Mouse (Mus musculus) layer of hippocampus, adult 9-10 months (tissue): Measurements from ENCODE around the gene Ctcf.
"Not testable (repeated sequence)": the region's sequence is repeated elsewhere in the genome, so short reads cannot be mapped to it uniquely, and the experiment has no call there.

Source experiments
- DNase-seq: peaks from one replicate; pipeline ENCODE4 v3.0.0; 2022; ENCODE audit warnings: low spot score

Ctcf gene

DNA sequence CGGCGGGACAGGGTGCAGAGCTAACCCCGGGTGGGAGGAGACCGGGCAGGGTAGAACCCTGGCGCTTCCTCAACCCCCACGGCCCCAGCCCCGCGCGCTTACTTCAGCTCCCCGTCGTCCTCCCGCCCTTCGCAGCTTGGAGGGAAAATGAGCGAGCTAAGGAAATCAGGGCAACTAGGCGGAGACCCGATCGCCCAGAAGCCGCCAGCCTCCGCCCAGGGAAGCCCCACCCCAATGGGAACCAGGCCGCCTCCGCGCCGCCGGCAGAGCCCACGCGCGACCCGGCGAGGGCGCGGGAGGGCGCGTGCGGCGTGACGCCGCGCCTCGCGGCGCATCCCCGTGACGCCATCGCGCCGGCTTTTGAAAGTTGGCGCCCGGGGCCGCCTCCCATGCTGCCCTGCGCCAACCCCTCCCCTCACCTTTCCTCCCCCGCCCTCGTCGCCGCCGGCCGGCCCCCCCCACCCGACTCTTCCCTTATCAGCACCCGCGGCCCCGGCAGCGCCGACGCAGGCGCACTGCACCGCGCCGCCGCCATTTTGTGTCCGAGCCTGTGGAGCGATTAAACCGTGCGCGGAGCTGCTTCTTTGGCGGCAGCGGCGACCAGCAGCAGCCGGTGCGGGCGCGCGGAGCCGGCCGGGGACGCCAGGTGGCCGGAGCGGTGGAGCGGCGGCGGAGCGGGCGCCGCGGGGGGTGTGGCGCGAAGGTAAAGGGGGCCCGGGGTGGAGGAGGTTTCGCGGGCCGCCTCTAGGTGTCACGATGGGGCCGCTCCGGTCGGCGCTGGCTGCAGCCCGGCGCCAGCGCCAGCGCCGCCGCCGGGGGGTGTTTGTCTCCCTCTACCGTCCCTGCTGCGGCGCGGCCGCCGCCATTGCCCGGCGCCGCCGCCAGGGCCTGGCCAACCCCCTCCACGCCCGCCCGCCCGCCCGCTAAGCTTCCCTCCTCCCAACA lies at the start of gene Ctcf:
Gene Ctcf, plus strand, starts transcription at position 551 of the 945 bp plus-strand sequence.
- DNase-seq: peak; percentile 76

DNA sequence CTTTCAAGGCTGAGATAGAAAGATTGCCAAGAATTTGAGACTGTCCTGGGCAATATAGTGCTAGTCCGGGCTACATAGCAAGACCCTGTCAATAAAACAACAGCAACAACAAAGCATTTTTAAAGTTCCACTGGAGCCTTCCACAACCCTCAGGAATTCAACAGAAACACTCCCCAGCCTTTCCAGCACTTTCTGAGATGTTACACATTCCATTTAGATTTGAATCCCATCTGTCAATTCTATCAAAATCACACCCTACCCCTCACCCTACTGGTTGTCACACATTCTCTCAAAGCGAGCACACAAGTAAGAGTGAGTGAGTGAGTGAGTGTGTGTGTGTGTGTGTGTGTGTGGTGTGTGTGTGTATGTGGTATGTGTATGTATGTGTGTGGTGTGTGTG lies 43.9 kb upstream of the Ctcf start:
- DNase-seq: no peak

DNA sequence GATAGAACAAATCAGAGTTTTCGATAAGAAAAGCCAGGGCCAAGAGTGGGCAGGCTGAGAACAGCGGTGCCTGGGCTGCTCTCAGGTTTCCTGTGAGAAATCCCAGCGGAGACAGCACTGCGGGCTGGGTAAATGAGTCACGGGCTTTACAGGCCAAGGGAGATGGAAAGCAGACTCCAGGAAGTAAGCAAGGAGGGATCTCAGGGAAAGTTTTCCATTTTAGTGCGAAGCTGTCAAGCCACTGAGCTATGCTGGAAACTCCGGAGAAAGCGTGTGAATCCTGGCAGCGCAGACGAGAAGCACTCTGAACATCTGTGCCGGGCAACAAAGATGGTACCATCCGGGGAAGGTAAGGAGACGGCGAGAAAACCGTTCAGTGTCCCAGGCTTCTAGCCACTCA lies 42.5 kb upstream of the Ctcf start:
- no peak for DNase-seq

DNA sequence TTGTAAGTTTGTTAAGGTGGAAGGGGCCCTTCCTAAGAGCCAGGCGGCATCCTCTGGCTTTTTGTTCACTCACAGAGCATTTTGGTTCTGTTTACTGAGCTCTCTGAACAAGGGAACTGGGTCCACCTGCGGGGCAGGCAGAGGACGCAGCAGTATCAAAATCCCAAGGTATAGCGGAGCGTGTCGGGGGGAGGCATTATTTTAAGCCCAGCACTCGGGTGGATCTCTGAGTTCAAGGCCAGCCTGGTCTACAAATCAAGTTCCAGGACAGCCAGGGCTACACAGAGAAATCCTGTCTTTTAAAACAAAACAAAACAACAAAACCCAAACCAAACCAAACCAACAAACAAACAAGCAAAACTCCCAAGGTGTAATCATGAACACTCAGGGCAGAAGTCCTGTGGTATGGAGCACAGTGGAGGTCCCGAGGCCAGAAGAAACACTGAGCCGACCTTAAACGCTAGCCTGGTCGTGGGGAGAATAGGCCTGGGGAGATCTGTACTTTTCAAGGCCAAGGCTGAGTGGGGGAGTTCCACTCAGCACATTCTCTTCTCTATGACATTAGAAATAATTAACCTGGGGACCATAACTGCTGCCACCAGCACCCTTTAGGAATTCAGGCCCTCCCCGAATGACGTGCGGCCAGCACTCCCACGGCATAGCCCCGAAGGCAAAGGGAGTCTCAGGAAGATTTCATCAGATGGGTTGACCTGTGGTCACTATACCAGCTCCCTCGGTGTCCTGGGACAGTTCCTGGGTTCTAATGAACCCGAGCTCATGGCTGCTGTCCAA lies 41.7 kb upstream of the Ctcf start:
- no peak for DNase-seq

DNA sequence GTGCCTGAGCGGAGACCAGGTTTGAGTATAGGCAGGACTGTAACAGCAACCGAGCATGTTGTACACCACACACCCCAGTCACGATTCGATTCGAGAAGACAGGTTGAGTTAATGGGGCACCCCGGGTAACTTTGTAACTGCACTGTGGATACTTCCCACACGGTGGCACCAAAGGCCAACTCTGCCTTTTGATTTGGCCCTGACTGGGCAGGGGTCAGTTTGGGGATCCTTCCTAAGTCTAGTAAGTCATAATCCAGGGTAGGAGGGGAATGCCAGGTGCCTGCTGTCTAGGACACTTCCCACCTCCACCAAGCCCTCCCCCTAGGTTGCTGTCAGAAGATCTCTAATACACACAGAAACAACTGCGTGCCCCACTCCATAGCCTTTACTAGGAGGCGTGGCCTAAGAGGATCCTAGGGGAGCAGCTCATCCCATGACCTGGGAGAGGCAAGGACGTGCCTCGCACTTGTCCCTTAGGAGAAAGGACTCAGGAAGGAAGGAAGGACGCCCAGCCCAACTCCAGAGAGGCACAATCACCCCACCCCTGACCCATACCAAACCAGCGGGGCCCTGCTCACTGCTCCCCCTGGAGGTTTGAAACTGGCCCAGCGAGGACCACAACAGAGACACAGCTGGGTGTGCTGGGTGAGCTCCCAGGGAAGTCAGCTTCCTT lies 39.9 kb upstream of the Ctcf start:
- no peak for DNase-seq

DNA sequence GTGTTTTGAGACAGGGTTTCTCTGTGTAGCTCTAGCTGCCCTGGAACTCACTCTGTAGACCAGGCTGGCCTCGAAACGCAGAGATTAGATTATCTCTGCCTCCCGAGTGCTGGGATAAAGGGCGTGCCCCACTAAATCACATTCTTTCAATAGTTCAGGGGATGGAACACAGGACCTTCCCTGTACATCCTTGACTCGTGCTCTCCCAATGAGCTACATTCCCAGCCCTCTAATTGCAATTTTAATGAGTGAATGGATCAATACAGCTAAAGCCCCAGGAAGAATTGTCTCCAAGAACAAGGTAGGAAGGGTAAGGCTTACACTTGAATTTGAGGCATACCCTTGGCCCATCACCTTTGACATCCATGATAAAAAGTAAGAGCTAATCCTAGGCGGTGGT lies 37.6 kb upstream of the Ctcf start:
- no peak for DNase-seq

DNA sequence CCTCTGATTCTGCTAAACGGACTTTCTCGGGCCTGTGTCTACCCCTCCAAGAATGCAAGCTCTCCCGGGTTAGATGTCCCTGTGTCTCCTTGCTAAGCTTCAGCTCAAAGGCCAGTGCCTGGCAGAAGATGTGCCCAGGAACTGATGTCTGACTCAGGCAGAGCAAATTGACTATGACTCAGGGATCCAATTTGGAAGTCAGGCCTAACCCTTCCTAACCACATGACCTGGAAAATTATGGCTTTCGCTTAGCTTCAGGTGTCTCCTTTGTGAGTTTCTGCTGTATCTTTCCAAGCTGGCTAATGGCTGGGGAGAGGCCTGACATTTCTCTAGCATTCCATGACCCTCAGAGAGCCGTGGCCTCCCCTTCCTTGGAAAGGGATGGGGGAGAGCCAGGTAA lies 35.1 kb upstream of the Ctcf start:
- no peak for DNase-seq

DNA sequence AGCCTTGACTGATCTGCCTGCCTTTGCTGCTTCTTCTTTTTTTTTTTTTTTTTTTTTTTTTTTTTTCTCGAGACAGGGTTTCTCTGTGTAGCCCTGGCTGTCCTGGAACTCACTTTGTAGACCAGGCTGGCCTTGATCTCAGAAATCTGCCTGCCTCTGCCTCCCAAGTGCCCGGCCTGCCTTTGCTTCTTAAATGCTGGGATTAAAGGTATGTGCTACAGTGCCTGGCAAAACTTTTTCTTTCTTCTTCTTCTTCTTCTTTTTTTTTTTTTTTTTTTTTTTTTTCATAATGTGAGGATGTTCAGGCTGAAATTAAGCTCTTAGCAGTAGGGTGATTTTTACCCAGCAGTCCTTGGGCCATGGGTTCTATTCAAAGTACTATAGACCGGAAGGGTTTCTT lies 33.8 kb upstream of the Ctcf start:
- not testable (repeated sequence) for DNase-seq

DNA sequence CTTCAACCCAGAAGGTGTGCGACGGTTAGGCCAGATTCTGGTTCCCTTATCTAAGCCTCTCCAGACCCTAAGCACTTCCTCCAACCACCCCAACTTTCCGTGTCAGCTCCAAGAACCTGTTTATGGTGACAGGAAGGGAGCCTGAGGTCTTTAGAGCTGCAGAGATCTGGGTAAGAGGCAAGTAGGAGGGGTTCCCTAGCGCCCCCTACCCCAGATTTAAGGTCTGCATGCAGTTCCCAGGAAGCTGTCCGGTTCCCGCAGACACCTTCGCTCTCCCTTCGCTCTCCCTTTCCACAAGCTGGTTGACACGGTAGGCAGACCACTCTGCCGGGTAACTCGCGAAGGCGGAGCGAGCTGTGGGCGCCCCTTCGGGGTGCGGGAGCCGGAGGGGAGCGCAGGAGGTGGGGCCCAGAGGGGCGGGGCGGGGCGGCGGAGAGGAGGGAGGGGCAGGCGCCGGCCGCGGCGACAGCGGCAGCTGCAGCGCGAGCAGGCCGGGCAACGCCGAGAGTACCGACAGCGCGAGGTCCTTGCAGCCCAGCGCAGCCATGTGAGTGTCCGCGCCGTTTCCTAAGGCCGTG lies 31.5 kb upstream of the Ctcf start, which contains the start of gene Ripor1:
Gene Ripor1, plus strand, starts transcription at position 452 of the 578 bp plus-strand sequence.
- DNase-seq: no peak

DNA sequence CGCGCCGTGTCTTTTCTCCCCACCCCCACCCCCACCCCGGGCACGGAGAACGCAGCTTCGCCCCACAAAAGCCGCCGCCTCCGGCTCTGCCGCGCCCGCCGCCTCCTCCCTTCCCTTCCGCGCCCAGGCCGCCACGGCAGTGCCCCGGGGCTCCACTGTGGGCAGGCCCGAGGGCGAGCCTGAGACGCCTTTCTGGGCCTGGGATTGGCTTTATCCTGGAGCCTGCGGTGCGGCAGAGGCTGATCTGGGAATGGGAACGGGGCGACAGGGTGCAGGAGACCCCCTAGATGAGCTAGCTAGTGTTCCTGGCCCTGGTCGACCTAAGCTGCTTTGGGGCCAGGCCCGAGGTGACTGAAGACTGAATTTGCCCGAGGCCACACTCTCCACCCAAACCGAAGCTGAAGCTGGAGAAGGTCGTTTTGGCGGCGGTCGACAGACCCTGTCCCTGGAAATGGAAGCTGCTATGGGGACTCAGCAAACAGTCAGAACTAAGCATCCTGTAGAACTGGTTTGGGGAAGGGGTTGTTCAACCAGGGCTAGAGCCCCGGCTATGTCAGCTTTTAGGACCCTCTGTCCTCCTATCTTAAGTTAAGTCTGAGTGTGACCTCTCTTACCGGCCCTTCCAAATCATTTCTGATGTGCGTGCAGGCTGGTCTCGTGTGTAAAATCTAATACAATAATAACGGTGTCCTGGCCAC lies 30.7 kb upstream of the Ctcf start:
- DNase-seq: no peak

DNA sequence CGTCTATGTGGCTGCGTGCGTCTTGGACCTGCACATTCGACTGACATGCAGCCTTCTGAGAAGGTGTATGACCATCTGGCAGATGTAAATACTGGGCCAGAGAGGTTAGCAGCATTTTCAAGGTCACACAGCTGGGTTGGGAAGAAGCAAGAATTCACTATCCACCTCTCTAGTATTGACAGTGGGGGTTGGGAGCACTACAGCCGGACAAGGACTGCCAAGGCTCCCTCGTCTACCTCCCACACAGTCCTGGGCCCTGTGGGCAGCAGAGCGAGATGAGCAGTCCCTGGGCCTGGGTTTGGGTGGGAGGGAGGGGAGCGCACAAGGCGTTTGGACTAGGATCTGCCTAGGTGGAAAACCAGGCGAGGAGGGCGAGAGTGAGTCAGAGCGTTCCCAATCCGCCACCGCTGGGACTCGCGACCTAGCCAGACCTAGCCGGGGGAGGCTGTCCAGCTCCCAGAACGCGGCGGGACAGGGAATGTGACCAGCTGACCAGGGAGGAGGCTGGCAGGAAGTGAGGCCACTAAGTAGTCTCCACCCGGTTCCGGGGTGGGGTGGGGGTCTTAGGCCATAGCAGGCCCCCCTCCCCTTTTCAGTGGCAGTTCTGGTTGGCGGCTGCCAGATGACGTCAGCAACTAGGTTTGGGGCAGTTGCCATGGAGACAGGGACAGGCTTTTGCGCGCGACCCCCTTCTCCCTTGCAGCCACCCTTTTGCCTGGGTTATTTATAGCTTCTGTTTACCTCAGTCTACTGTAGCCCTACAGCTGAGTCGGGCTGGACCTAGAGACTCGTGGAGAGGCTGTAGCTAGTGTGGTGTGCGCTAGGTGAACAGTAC lies 30.0 kb upstream of the Ctcf start:
- no peak for DNase-seq

DNA sequence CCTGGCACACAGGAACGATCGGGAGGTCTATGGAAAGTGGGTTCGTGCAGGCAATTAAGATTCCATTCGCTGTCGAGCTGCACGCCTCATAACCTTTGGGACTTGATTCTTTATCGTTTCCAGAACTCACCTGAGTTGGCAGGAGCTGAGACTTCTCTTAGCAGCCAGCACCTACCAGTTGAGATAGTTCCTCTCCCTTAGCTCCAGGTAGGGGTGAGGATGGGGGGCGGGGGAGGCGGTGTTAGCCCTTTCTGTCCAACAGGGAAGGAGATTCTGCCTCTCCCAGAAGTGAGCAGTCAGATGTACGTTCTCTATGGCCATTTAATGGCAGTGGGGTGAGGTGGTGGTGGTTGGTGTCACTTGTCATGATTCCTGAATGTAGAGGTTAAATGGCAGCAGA lies 29.3 kb upstream of the Ctcf start:
- DNase-seq: no peak

DNA sequence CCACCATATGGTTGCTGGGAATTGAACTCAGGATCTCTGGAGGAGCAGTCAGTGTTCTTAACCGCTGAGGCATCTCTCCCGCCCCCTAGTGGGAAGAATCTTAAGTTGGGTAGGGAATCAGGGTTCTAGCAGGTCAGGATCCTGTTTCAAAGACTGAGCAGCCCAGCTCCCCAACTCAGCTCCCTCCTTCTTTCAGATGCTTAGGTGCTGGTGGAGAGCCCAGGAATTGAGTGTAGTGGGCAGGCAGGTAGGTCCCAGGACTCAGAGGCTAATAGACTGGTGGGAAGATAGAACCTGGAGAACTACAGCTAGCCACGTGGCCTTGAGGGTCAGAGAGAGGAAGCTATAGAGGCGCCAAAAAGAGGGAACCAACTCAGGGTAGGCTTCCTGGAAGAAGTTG lies 28.7 kb upstream of the Ctcf start:
- DNase-seq: no peak

DNA sequence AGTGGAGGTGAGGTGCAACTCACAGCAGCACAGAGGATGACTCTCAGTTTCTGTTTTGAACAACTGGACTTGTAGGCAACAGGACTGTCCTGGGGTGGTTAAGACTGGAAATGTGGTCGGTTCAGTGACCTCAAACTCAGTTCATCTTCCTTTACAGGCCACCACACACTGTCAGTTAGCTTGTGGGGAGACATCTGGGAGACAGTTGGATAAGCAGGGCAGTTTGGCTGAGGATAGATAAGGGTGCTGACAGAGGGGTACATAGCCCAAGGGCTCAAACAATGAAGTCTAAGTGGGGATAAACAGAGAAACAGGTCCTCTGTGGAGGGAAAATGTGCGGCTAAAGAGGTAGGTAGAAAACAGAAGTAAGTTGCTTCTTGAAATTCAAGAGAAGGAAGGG lies 27.0 kb upstream of the Ctcf start:
- DNase-seq: no peak

DNA sequence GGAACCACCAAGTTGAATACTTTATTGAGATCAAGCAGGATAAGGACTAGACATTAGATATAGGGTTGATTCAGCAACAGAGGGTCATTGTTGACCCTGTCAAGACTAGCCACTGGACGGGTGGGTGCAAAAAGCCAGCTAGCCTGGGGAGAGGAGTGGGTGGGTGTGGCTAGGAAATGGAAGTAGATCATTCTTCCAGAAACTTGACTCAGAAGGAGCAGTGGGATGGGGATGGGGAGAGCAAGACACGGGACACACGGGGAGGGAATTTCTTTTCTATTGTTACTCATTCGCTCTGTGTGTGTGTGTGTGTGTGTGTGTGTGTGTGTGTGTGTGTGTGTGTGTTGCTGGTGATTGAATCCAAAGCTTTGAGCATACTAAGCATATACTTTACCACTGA lies 26.6 kb upstream of the Ctcf start:
- DNase-seq: no peak

DNA sequence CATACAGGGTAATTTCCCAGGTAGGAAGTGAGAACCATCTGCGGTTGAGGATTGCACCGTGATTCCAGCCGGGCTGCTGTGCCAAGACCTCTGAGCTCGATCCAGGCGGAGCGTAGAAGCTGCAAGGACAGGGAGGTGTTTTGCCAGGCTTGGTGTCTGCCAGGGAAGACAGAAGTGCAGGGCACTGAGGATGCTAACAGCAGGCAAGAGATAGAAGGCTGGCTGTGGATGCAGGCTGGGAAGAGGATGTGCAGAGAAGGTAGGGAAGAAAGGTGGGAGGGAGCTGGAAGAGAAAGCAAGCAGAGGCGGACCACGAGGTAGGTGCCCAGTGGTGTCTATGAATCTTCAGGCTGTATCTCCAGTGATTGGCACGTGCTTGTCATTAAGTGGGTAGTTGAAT lies 24.5 kb upstream of the Ctcf start:
- no peak for DNase-seq

DNA sequence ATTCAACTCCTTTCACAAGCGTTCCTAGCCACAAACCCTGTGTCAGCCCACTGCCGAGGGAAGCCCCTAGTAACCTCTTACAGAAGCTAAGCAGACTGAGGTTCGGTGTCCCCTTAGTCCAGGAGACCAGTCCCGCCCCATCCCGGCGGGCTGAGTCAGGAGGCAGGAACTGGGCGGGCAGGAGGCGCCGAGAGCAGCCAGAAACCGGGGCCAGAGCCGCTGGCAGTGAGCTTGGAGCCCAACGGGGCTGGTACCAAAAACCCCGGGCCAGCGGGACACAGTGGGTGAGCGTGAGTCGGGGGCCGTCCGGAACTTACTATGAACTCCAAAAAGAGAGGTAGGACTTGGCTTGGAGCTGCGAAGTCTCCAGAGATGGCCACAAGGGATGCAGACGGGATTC lies 23.3 kb upstream of the Ctcf start:
- no peak for DNase-seq

DNA sequence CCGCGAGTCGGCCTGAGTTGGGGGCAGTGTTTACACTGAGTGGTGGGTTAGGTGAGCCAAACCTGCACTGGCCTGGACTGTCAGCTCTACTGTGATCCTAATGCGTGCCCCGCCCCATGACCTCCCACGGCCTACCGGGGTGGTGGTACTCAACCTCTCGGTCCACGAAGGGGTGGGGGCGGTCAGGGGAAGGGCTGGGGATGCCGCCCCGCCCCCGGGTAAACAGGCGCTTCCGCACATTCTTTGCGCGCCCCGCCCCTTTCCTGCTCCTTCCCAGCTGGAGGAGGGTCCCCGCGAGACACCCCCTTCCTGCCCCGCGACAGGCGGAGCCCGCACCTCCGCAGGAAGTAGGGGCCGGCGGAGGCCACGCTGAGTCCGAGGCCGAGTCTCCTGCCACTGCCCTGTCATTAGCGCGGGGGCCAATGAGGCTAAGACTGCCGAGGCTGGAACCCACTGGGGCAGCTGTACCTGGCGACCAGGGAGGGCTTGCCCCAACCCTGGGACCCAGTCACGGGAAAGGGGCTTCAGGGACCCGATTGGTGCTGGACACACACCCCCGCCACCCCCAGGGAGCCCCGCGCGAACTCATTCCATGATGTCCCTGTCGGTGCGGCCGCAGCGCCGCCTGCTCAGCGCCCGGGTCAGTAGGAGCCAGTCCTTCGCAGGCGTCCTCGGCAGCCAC lies 22.4 kb upstream of the Ctcf start:
- no peak for DNase-seq

DNA sequence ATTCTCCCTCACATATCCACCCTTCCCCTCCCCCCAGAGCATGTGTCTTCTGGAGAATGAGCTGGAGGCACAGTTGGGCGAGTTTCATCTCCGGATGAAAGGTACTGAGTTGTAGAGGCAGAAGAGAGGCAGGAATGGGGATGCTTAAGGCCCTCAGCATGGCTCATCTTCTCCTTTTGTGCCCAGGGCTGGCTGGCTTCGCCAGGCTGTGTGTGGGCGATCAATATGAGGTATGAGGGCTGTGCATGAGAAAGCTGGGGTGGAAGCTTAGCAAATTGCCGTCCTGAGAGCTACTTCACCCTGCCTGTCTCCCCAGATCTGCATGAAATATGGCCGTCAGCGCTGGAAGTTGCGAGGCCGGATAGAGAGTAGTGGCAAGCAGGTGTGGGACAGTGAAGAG lies 20.4 kb upstream of the Ctcf start:
- DNase-seq: no peak
